Comparison of ENCODE assay signal across 17 mouse cellular contexts in genomic region chr2:84025217-84025616, GRCm38 (mm10). TPM values are rescaled to one million over a fixed set of nuclear protein-coding genes. Genes with fewer than 3 reads are reported as not detected.
A peak's percentile ranks its signal among the peaks of the same experiment; 100 is the strongest.
DNase-seq lines count a peak whose midpoint lies in the region; ATAC-seq and TF ChIP-seq lines count a peak whose summit lies in the region.
"Had no signal": no experiment of that assay in that cellular context is flagged by ENCODE, and none has a peak within 500 bp of the region (broad histone marks: within the 10 kb centered on the region; RNA-seq: fewer than 3 reads in every experiment).

No protein-coding gene starts in this region.

- no peak for TF ChIP-seq EP300 in heart, adult 2 months (IDR thresholded peaks at IDR 0.05; ENCODE audit: insufficient read depth, low read depth, low read length)

- peak; percentile 44 to 67 for DNase-seq in heart, adult 2 months
- DNase-seq in adipocyte (ENCODE audit: low spot score): peak; percentile 87
- peak; percentile 45 to 52 for DNase-seq in heart, postnatal 36 days
- no peak for DNase-seq in right cerebral cortex, postnatal 10 days (ENCODE audit: low spot score in 2 of 2)
- DNase-seq in kidney, adult 18-20 months: no peak
- DNase-seq: cerebellum, adult 9-10 months; kidney, postnatal 25 days; lung, embryonic 14.5 days had no signal

- no peak overlapping the region for H3K9ac ChIP-seq in heart, adult 2 months (ENCODE audit: low read depth, low read length)
- H3K9ac ChIP-seq in heart, embryonic 12.5 days: no peak overlapping the region
- no peak overlapping the region for H3K9ac ChIP-seq in forebrain, embryonic 13.5 days
- H3K9ac ChIP-seq: embryonic facial prominence, embryonic 13.5 days; lung, embryonic 14.5 days had no signal

- H3K4me3 ChIP-seq in heart, adult 2 months: no peak overlapping the region
- H3K4me3 ChIP-seq in heart, embryonic 12.5 days: no peak overlapping the region
- no peak overlapping the region for H3K4me3 ChIP-seq in forebrain, embryonic 13.5 days
- H3K4me3 ChIP-seq: embryonic facial prominence, embryonic 13.5 days had no signal

- no peaks in the 10 kb centered on the region for H3K9me3 ChIP-seq in heart, embryonic 12.5 days (replicated peaks)
- no peaks in the 10 kb centered on the region for H3K9me3 ChIP-seq in forebrain, embryonic 13.5 days (replicated peaks)
- H3K9me3 ChIP-seq: embryonic facial prominence, embryonic 13.5 days had no signal

- no peak for TF ChIP-seq POLR2A in heart, adult 2 months (IDR thresholded peaks at IDR 0.05; ENCODE audit: insufficient read depth, low read depth, low read length)

- H3K4me1 ChIP-seq in heart, adult 2 months (ENCODE audit: control insufficient read depth, insufficient read depth, low read length): peaks cover 9% of the 10 kb centered on the region
- no peaks in the 10 kb centered on the region for H3K4me1 ChIP-seq in heart, embryonic 12.5 days (replicated peaks)
- no peaks in the 10 kb centered on the region; the same call in 1 of the 2 replicates for H3K4me1 ChIP-seq in forebrain, embryonic 13.5 days
- H3K4me1 ChIP-seq: embryonic facial prominence, embryonic 13.5 days had no signal

- H3K4me2 ChIP-seq in heart, embryonic 12.5 days: no peak overlapping the region
- no peak overlapping the region for H3K4me2 ChIP-seq in forebrain, embryonic 13.5 days
- H3K4me2 ChIP-seq: embryonic facial prominence, embryonic 13.5 days; lung, embryonic 14.5 days had no signal

- 0 out of 2 replicates have a peak overlapping the region, but pooled peaks have one; percentile 18 for H3K27ac ChIP-seq in heart, adult 2 months
- H3K27ac ChIP-seq in heart, embryonic 12.5 days (ENCODE audit: poor library complexity, severe bottlenecking): no peak overlapping the region
- no peak overlapping the region for H3K27ac ChIP-seq in forebrain, embryonic 13.5 days
- H3K27ac ChIP-seq: embryonic facial prominence, embryonic 13.5 days had no signal

- WGBS in heart, adult 2 months: 64% methylated on average over 4 of the region's 4 CpGs
- WGBS in heart, embryonic 12.5 days: 66% methylated on average over 4 of the region's 4 CpGs
- 8% methylated on average over 4 of the region's 4 CpGs for WGBS in forebrain, embryonic 13.5 days

- no peak for ATAC-seq in heart, embryonic 12.5 days (ENCODE audit: insufficient number of reproducible peaks, low FRiP score)
- 0 out of 2 replicates have a peak, but pooled peaks have one; percentile 27 for ATAC-seq in forebrain, embryonic 13.5 days
- ATAC-seq: hindbrain, embryonic 16.5 days; Patski had no signal

- no peaks in the 10 kb centered on the region for H3K36me3 ChIP-seq in heart, adult 2 months (ENCODE audit: control insufficient read depth, insufficient read depth, low read length)
- no peaks in the 10 kb centered on the region for H3K36me3 ChIP-seq in heart, embryonic 12.5 days
- no peaks in the 10 kb centered on the region for H3K36me3 ChIP-seq in forebrain, embryonic 13.5 days (ENCODE audit: poor library complexity, severe bottlenecking)
- H3K36me3 ChIP-seq: embryonic facial prominence, embryonic 13.5 days had no signal

- no peaks in the 10 kb centered on the region for H3K27me3 ChIP-seq in heart, adult 2 months (ENCODE audit: control insufficient read depth, insufficient read depth, low read length)
- no peaks in the 10 kb centered on the region for H3K27me3 ChIP-seq in heart, embryonic 12.5 days (replicated peaks)
- no peaks in the 10 kb centered on the region for H3K27me3 ChIP-seq in forebrain, embryonic 13.5 days
- H3K27me3 ChIP-seq: embryonic facial prominence, embryonic 13.5 days had no signal

- intact Hi-C loops in heart, adult 2 months (cut with DNase I): no loop called here
- intact Hi-C loops in heart, postnatal 36 days (cut with DNase I): no loop called here

- no peak for TF ChIP-seq CTCF in heart, adult 2 months (IDR thresholded peaks at IDR 0.05)

- no peaks in the 10 kb centered on the region for H3K79me2 ChIP-seq in heart, adult 2 months (replicated peaks; ENCODE audit: control insufficient read depth, insufficient read depth, low read length)

RNA-seq across cellular contexts. Expression of gene Gm13691, which starts 34.9 kb away (rescaled TPM):
- total RNA-seq in heart, adult 2 months (2021): under 1 TPM; 0.70 to 0.76 TPM
- polyA plus RNA-seq in heart, adult 2 months (2012; rRNA removed): not detected in 2 replicates
- not detected in 2 replicates for polyA plus RNA-seq in heart, embryonic 12.5 days (2016; fragmentation: Nextera tagmentation; extraction: Ambion mirVana)
- not detected in 2 replicates for polyA plus RNA-seq in forebrain, embryonic 13.5 days (2015; fragmentation: Nextera tagmentation; extraction: Ambion mirVana)
- 1 to 10 TPM in 1 of 2 experiments, under 1 TPM in 1; 0.76 to 1.1 TPM for total RNA-seq in heart, postnatal 36 days (2021)
- total RNA-seq: monocyte, adult 5-6 weeks had no signal
- polyA plus RNA-seq: embryonic facial prominence, embryonic 13.5 days; hindbrain, embryonic 16.5 days; limb, embryonic 11.5 days; lung, embryonic 14.5 days; thymus, postnatal 0 days had no signal

RNA-seq across cellular contexts. Expression of gene Gm13697, which starts 40.7 kb away (rescaled TPM):
- under 1 TPM; 0.70 to 0.76 TPM for total RNA-seq in heart, adult 2 months (2021)
- not detected in 2 replicates for polyA plus RNA-seq in heart, adult 2 months (2012; rRNA removed)
- not detected in 2 replicates for polyA plus RNA-seq in heart, embryonic 12.5 days (2016; fragmentation: Nextera tagmentation; extraction: Ambion mirVana)
- polyA plus RNA-seq in forebrain, embryonic 13.5 days (2015; fragmentation: Nextera tagmentation; extraction: Ambion mirVana): not detected in 2 replicates
- total RNA-seq in heart, postnatal 36 days (2021): 1 to 10 TPM in 1 of 2 experiments, under 1 TPM in 1; 0.76 to 1.1 TPM
- total RNA-seq: monocyte, adult 5-6 weeks had no signal
- polyA plus RNA-seq: embryonic facial prominence, embryonic 13.5 days; hindbrain, embryonic 16.5 days; limb, embryonic 11.5 days; lung, embryonic 14.5 days; thymus, postnatal 0 days had no signal

RNA-seq across cellular contexts. Expression of gene Gm13694, which starts 46.5 kb away (rescaled TPM):
- total RNA-seq in heart, adult 2 months (2021): under 1 TPM; 0.70 to 0.76 TPM
- polyA plus RNA-seq in heart, adult 2 months (2012; rRNA removed): not detected in 2 replicates
- polyA plus RNA-seq in heart, embryonic 12.5 days (2016; fragmentation: Nextera tagmentation; extraction: Ambion mirVana): not detected in 2 replicates
- polyA plus RNA-seq in forebrain, embryonic 13.5 days (2015; fragmentation: Nextera tagmentation; extraction: Ambion mirVana): not detected in 2 replicates
- total RNA-seq in heart, postnatal 36 days (2021): 1 to 10 TPM in 1 of 2 experiments, under 1 TPM in 1; 0.76 to 1.1 TPM
- total RNA-seq: monocyte, adult 5-6 weeks had no signal
- polyA plus RNA-seq: embryonic facial prominence, embryonic 13.5 days; hindbrain, embryonic 16.5 days; limb, embryonic 11.5 days; lung, embryonic 14.5 days; thymus, postnatal 0 days had no signal

RNA-seq across cellular contexts. Expression of gene Gm13696, which starts 52.3 kb away (rescaled TPM):
- total RNA-seq in heart, adult 2 months (2021): under 1 TPM; 0.70 to 0.76 TPM
- not detected in 2 replicates for polyA plus RNA-seq in heart, adult 2 months (2012; rRNA removed)
- polyA plus RNA-seq in heart, embryonic 12.5 days (2016; fragmentation: Nextera tagmentation; extraction: Ambion mirVana): not detected in 2 replicates
- polyA plus RNA-seq in forebrain, embryonic 13.5 days (2015; fragmentation: Nextera tagmentation; extraction: Ambion mirVana): not detected in 2 replicates
- 1 to 10 TPM in 1 of 2 experiments, under 1 TPM in 1; 0.76 to 1.1 TPM for total RNA-seq in heart, postnatal 36 days (2021)
- total RNA-seq: monocyte, adult 5-6 weeks had no signal
- polyA plus RNA-seq: embryonic facial prominence, embryonic 13.5 days; hindbrain, embryonic 16.5 days; limb, embryonic 11.5 days; lung, embryonic 14.5 days; thymus, postnatal 0 days had no signal

RNA-seq across cellular contexts. Expression of gene Gm13695, which starts 58.1 kb away (rescaled TPM):
- under 1 TPM; 0.70 to 0.76 TPM for total RNA-seq in heart, adult 2 months (2021)
- not detected in 2 replicates for polyA plus RNA-seq in heart, adult 2 months (2012; rRNA removed)
- polyA plus RNA-seq in heart, embryonic 12.5 days (2016; fragmentation: Nextera tagmentation; extraction: Ambion mirVana): not detected in 2 replicates
- polyA plus RNA-seq in forebrain, embryonic 13.5 days (2015; fragmentation: Nextera tagmentation; extraction: Ambion mirVana): not detected in 2 replicates
- total RNA-seq in heart, postnatal 36 days (2021): under 1 TPM in 1 of 2 experiments, not detected in 1; 0.76 TPM
- total RNA-seq: adrenal gland, postnatal 36 days; monocyte, adult 5-6 weeks had no signal
- polyA plus RNA-seq: embryonic facial prominence, embryonic 13.5 days; hindbrain, embryonic 16.5 days; limb, embryonic 11.5 days; lung, embryonic 14.5 days; Patski; thymus, postnatal 0 days had no signal

Comparison
In these comparisons a context has a peak if more than half of its experiments do, and no peak if none do; other contexts are left out.
1. DNase-seq: peak in heart, adult 2 months (2 of 2), adipocyte (single experiment) and heart, postnatal 36 days (2 of 2); none in right cerebral cortex, postnatal 10 days (0 of 2) and kidney, adult 18-20 months (single experiment).